Mouse (Mus musculus) forebrain, embryonic 14.5 days (tissue): ENCODE results near the gene Krtap28-10. TPM values are rescaled to one million over a fixed set of nuclear protein-coding genes. Genes with fewer than 3 reads are reported as not detected.

Experiments
- ATAC-seq: fragments of 200-750 bp; cut with Nextera tagmentation; 2 replicates; pipeline ENCODE4 v1.8.0; 2017; ENCODE audit warnings: mild to moderate bottlenecking, moderate library complexity
- DNase-seq: peaks from one replicate; pipeline ENCODE4 v3.0.0-alpha.2; 2015; ENCODE audit warnings: low spot score
- H3K27ac ChIP-seq: fragments of 300-500 bp; sonication (generic); 2 replicates; pipeline ENCODE4 v1.5.1; 2014; ENCODE audit warnings: low read depth, mild to moderate bottlenecking, control low read depth, low read length, moderate library complexity
- H3K27me3 ChIP-seq: fragments of 300-500 bp; sonication (generic); replicated peaks from 2 replicates; pipeline ENCODE4 v1.6.1; 2014; ENCODE audit warnings: low read length, control low read depth, mixed read lengths; ENCODE audit not compliant: control insufficient read depth, insufficient read depth
- H3K36me3 ChIP-seq: fragments of 300-500 bp; sonication (generic); 2 replicates; pipeline ENCODE4 v1.6.1; 2014; ENCODE audit warnings: low read length, control low read depth; ENCODE audit not compliant: control insufficient read depth, insufficient read depth
- H3K4me1 ChIP-seq: fragments of 300-500 bp; sonication (generic); 2 replicates; pipeline ENCODE4 v1.6.1; 2014; ENCODE audit warnings: antibody characterized with exemption, low read length, control low read depth; ENCODE audit not compliant: control insufficient read depth, insufficient read depth
- H3K4me2 ChIP-seq: fragments of 300-500 bp; sonication (generic); 2 replicates; pipeline ENCODE4 v1.6.1; 2014; ENCODE audit warnings: mild to moderate bottlenecking, control low read depth, low read length
- H3K4me3 ChIP-seq: fragments of 300-500 bp; sonication (generic); 2 replicates; pipeline ENCODE4 v1.5.1; 2014; ENCODE audit warnings: low read depth, low read length, control low read depth
- H3K9ac ChIP-seq: fragments of 300-500 bp; sonication (generic); 2 replicates; pipeline ENCODE4 v1.6.1; 2014; ENCODE audit warnings: mild to moderate bottlenecking, low read length, control low read depth, moderate library complexity
- H3K9me3 ChIP-seq: fragments of 300-500 bp; sonication (generic); replicated peaks from 2 replicates; pipeline ENCODE4 v1.6.1; 2016; ENCODE audit warnings: low read length, control low read depth, mixed read lengths; ENCODE audit not compliant: control insufficient read depth
- WGBS: fragments of 180-500 bp; shearing (Covaris S2); extraction: QIAGEN DNeasy Blood & Tissue Kit; methylation state at CpG from one replicate; pipeline ENCODE4 v1.1.7; 2014; 5-methylcytosine and 5-hydroxymethylcytosine counted together
- polyA plus RNA-seq: library from polyadenylated mRNA; unstranded; fragments of >200 nt; fragmentation: Nextera tagmentation; extraction: Ambion mirVana; gene quantifications from 2 replicates; pipeline ENCODE4 v1.2.1, GENCODE M21; 2014

The Krtap28-10 gene
- not detected in 2 replicates for polyA plus RNA-seq

DNA sequence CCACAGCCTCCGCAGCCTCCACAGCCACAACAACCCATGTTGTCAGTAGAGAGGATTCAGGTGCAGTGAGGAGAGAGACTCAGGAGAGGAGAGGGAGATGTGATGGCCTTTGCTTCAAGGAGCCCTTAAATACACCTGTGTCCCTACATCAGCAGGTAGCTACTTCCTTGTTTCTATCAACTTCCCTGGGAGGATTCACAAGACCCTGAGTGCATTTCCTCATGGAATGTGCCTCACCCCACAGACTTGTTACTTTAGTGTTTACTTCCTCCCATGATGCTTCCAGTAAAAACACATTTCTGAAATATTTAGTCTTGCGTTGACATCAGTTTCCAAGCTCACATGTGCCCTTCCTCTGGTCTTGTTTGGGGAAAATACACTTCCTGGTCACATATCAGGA, at the start of gene Krtap28-10:
Gene Krtap28-10, minus strand, starts transcription at position 101 of the 400 bp plus-strand sequence.
- H3K4me3 ChIP-seq: no peak within 1 kb of the TSS
- peaks cover 9% of the 10 kb centered on the region for H3K4me1 ChIP-seq
- no peak for DNase-seq
- no peak within 1 kb of the TSS for H3K4me2 ChIP-seq
- 83% methylated on average over 2 of the region's 2 CpGs for WGBS
- no peak for ATAC-seq
- H3K36me3 ChIP-seq: no peaks in the 10 kb centered on the region
- no peak within 1 kb of the TSS for H3K27ac ChIP-seq
- no peaks in the 10 kb centered on the region for H3K9me3 ChIP-seq
- no peaks in the 10 kb centered on the region for H3K27me3 ChIP-seq
- H3K9ac ChIP-seq: no peak within 1 kb of the TSS

GRCm38 (mm10) chr1:83091268-83091667, 49.0 kb upstream of the Krtap28-10 start:
- no peak for ATAC-seq
- no peak for DNase-seq

GRCm38 (mm10) chr1:83084790-83085189, 42.5 kb upstream of the Krtap28-10 start:
- H3K4me1 ChIP-seq: no peaks in the 10 kb centered on the region
- H3K9me3 ChIP-seq: no peaks in the 10 kb centered on the region
- no peaks in the 10 kb centered on the region for H3K27me3 ChIP-seq
- ATAC-seq (no peak), DNase-seq (no peak)
- no peaks in the 10 kb centered on the region for H3K36me3 ChIP-seq
- no peak overlapping the region for H3K4me2 ChIP-seq
- no peak overlapping the region for H3K4me3 ChIP-seq
- no peak overlapping the region for H3K27ac ChIP-seq
- 86% methylated on average over 2 of the region's 2 CpGs for WGBS
- no peak overlapping the region for H3K9ac ChIP-seq

More at GRCm38 (mm10) chr1:83091268-83091667, 49.0 kb upstream of the Krtap28-10 start:
- Histone ChIP-seq H3K36me3 (no peaks in the 10 kb centered on the region), H3K4me2 (no peak overlapping the region), H3K9me3 (no peaks in the 10 kb centered on the region), H3K27me3 (no peaks in the 10 kb centered on the region), H3K4me1 (no peaks in the 10 kb centered on the region), H3K4me3 (no peak overlapping the region), H3K27ac (no peak overlapping the region), H3K9ac (no peak overlapping the region)
- 76% methylated on average over 3 of the region's 3 CpGs for WGBS

DNA sequence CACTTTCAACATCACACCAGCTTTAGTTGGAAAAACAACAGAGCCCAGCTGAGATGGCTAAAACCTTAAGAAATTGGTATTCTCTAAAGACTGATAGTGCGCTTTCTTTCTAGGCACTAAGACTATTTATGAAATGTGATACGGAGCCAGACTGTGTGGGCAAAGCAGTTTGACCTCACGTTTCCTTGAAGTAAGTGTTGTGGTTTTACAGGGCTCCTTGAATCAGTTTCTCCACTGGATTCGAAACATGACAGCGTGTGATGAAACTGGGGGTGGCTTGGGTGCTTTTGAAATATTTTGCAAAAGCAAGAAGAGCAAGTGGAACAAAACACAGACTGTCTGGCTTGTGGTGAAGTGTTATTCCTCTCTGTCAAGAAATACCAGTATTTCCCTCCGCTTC, 34.7 kb upstream of the Krtap28-10 start:
- Histone ChIP-seq H3K4me3 (no peak overlapping the region), H3K4me2 (no peak overlapping the region), H3K36me3 (no peaks in the 10 kb centered on the region), H3K9ac (no peak overlapping the region), H3K27ac (no peak overlapping the region), H3K9me3 (no peaks in the 10 kb centered on the region), H3K27me3 (no peaks in the 10 kb centered on the region), H3K4me1 (no peaks in the 10 kb centered on the region)
- DNase-seq: no peak
- WGBS: 88% methylated on average over 6 of the region's 6 CpGs
- ATAC-seq: no peak

DNA sequence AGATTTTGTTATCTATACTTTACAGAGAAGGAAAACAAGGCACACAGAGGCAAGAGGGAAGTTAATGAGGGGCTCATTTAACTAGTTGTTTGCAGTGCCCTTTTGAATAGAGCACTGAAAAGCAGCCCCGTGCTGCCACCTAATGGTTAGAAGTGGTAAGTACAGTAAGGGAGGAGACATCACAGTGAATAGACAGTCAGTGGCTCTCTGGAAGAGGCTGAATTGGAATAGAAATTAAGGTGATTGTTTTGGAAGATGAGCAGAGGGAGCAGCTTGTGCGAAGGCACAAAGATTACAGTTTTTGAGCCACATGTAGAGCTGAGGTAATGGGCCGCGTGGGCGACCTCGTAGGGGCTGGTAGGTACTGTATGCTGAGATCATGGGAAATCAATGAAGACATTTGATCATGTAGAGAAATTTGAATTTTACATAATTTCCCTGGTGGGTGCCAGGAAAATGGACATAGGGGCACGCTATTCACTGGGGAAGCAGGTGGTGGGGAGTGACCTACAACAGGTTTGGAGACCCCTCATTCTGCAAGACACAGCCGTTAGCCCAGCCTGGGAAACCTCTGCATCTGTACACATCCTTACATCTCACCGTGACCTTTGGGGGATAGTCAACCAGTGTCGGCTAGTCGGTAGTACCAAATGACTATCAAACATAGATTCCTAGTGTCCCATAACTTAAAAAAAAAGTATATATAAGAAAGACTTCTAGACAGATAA, 34.1 kb upstream of the Krtap28-10 start:
- Histone ChIP-seq H3K9ac (peak overlapping the region; percentile 29; the same call in 1 of the 2 replicates), H3K4me1 (no peaks in the 10 kb centered on the region), H3K9me3 (no peaks in the 10 kb centered on the region), H3K27me3 (no peaks in the 10 kb centered on the region), H3K4me3 (0 out of 2 replicates have a peak overlapping the region, but pooled peaks have one; percentile 1), H3K4me2 (peak overlapping the region; percentile 41), H3K36me3 (no peaks in the 10 kb centered on the region), H3K27ac (no peak overlapping the region)
- 48% methylated on average over 11 of the region's 11 CpGs for WGBS
- ATAC-seq: peak; percentile 93
- DNase-seq: peak; percentile 90

- peak overlapping the region; percentile 29; the same call in 1 of the 2 replicates for H3K9ac ChIP-seq
- no peak overlapping the region for H3K27ac ChIP-seq
These were observed 33.4 kb upstream of the Krtap28-10 start for GRCm38 (mm10) chr1:83075526-83076189.

DNA sequence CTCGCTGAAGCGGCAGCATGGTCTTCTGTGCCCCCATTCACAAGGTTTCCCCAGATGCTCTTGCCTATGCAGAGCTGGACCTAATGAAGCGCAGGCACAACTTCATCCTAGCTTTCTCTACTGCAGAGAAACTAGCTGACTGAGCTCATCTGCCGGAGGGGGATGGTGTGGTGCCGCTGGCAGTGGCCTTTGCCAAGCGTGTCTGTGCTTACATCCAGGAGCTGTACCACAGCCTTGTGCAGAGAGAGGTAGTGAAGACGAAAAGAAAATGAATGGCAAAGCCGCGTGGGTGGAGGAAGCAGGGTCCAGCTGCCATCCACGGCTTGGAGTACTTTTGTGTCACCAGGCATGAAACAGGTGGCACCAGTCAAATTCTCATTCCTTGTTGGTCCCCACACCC, 24.9 kb upstream of the Krtap28-10 start:
- Histone ChIP-seq H3K9me3 (no peaks in the 10 kb centered on the region), H3K4me1 (no peaks in the 10 kb centered on the region), H3K9ac (no peak overlapping the region), H3K36me3 (no peaks in the 10 kb centered on the region), H3K4me3 (no peak overlapping the region), H3K4me2 (no peak overlapping the region), H3K27ac (no peak overlapping the region), H3K27me3 (no peaks in the 10 kb centered on the region)
- 82% methylated on average over 10 of the region's 10 CpGs for WGBS
- no peak for ATAC-seq
- peak; percentile 8 for DNase-seq

More at GRCm38 (mm10) chr1:83075526-83076189, 33.4 kb upstream of the Krtap28-10 start:
- no peak for DNase-seq
- Histone ChIP-seq H3K36me3 (no peaks in the 10 kb centered on the region), H3K4me2 (peak overlapping the region; percentile 41), H3K27me3 (no peaks in the 10 kb centered on the region), H3K9me3 (no peaks in the 10 kb centered on the region), H3K4me3 (0 out of 2 replicates have a peak overlapping the region, but pooled peaks have one; percentile 1), H3K4me1 (no peaks in the 10 kb centered on the region)
- ATAC-seq: peak; percentile 59
- 32% methylated on average over 15 of the region's 15 CpGs for WGBS

- Histone ChIP-seq H3K36me3 (no peaks in the 10 kb centered on the region), H3K9me3 (no peaks in the 10 kb centered on the region), H3K4me1 (no peaks in the 10 kb centered on the region), H3K27me3 (no peaks in the 10 kb centered on the region), H3K27ac (no peak overlapping the region), H3K4me2 (no peak overlapping the region), H3K4me3 (no peak overlapping the region), H3K9ac (no peak overlapping the region)
- ATAC-seq (no peak), DNase-seq (no peak)
- 67% methylated on average over 4 of the region's 4 CpGs for WGBS
These were observed 24.3 kb upstream of the Krtap28-10 start for GRCm38 (mm10) chr1:83066577-83066976.

GRCm38 (mm10) chr1:83064851-83065250, 22.6 kb upstream of the Krtap28-10 start:
- peak; percentile 69 for DNase-seq
- Histone ChIP-seq H3K4me2 (no peak overlapping the region), H3K27me3 (no peaks in the 10 kb centered on the region), H3K36me3 (no peaks in the 10 kb centered on the region), H3K9ac (no peak overlapping the region), H3K4me1 (no peaks in the 10 kb centered on the region), H3K4me3 (no peak overlapping the region), H3K9me3 (no peaks in the 10 kb centered on the region), H3K27ac (no peak overlapping the region)
- 26% methylated on average over 3 of the region's 3 CpGs for WGBS
- ATAC-seq: no peak
